Mouse (Mus musculus) myocyte (in vitro differentiated cells): Measurements from ENCODE around the gene Nom1.

Experiments
- CEBPB ChIP-seq: IDR thresholded peaks from 2 replicates; pipeline ENCODE4 v1.6.1; 2011; ENCODE audit warnings: mild to moderate bottlenecking, moderate library complexity; ENCODE audit not compliant: poor library complexity, insufficient read depth, severe bottlenecking
- E2F4 ChIP-seq: IDR thresholded peaks from one replicate; pipeline ENCODE4 v1.6.1; 2011; ENCODE audit warnings: mild to moderate bottlenecking, control low read depth, moderate library complexity; ENCODE audit not compliant: insufficient read depth
- MAX ChIP-seq: IDR thresholded peaks from one replicate; pipeline ENCODE4 v1.6.1; 2011; ENCODE audit warnings: low read depth, mild to moderate bottlenecking, control low read depth
- MYOG ChIP-seq, 3 experiments: IDR thresholded peaks; one replicate each; pipeline ENCODE4 v1.6.1; 2011; ENCODE audit warnings: control low read depth in 2 of 3, low read depth in 2 of 3, mild to moderate bottlenecking in 2 of 3; ENCODE audit not compliant: insufficient read length in 2 of 3, control insufficient read depth in 1 of 3, insufficient read depth in 1 of 3
- POLR2A ChIP-seq: IDR thresholded peaks from one replicate; pipeline ENCODE4 v1.6.1; 2011; ENCODE audit warnings: low read depth, mild to moderate bottlenecking, control low read depth, moderate library complexity; ENCODE audit not compliant: insufficient read length
- POLR2AphosphoS2 ChIP-seq: IDR thresholded peaks from one replicate; pipeline ENCODE4 v1.6.1; 2011; ENCODE audit warnings: low read depth, control low read depth; ENCODE audit not compliant: insufficient read length
- REST ChIP-seq: IDR thresholded peaks from one replicate; pipeline ENCODE4 v1.6.1; 2011; ENCODE audit warnings: mild to moderate bottlenecking, control low read depth, moderate library complexity; ENCODE audit not compliant: insufficient read depth, insufficient read length
- TCF12 ChIP-seq: IDR thresholded peaks from one replicate; pipeline ENCODE4 v1.6.1; 2011; ENCODE audit warnings: mild to moderate bottlenecking, control low read depth; ENCODE audit not compliant: poor library complexity, insufficient read depth, severe bottlenecking
- USF1 ChIP-seq: IDR thresholded peaks from one replicate; pipeline ENCODE4 v1.6.1; 2011; ENCODE audit warnings: low read depth, mild to moderate bottlenecking, control low read depth, moderate library complexity

DNA sequence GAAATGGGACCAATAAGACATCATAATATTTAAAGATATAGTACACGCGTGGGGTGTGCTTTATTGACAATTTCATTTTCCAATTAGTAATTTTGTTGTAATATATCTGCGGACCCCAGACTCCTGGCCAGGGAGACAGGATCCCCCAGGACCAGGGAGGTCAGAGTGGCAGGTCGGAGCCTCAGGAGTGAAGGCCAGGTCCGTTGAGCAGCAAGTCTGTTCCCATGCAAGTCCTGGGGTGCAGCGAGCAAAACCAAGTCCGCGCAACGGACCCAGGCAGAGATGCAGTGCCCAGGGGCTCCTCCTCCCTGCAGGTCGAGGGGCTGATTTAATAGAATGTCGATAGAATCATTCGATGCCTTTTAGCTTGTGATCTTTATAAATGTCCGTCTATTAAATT is 52.9 kb downstream of the Nom1 start:
- TF ChIP-seq POLR2A: no peak
- no peak for TF ChIP-seq E2F4
- no peak for TF ChIP-seq USF1
- no peak for TF ChIP-seq MAX
- no peak for TF ChIP-seq TCF12
- no peak for TF ChIP-seq MYOG (IDR thresholded peaks at IDR 0.05; ENCODE audit: control insufficient read depth in 1 of 3, insufficient read depth in 1 of 3, insufficient read length in 2 of 3, low read depth in 2 of 3)
- no peak for TF ChIP-seq REST
- no peak for TF ChIP-seq CEBPB
- TF ChIP-seq POLR2AphosphoS2: no peak
